Comparison of ENCODE assay signal across 1 mouse cellular context in genomic region chr2:34773673-34774072, GRCm38 (mm10).
TF ChIP-seq lines count a peak whose summit lies in the region.

No protein-coding gene starts in this region.

TF ChIP-seq in CH12.LX, 34 proteins besides CTCF, POLR2A, EP300 and RAD21 (continued from another document):
- TF ChIP-seq BHLHE40 (IDR thresholded peaks at IDR 0.05; ENCODE audit: low read depth, low read length), result no peak
- TF ChIP-seq JUN (IDR thresholded peaks at IDR 0.05; ENCODE audit: insufficient read depth, low read depth, low read length), result no peak
